Mouse (Mus musculus) MEL (cell line): ENCODE measurements around the gene Krtap28-10.

Experiments used
- CHD1 ChIP-seq: IDR thresholded peaks from 2 replicates; pipeline ENCODE4 v1.6.1; 2012; ENCODE audit warnings: low read depth, mild to moderate bottlenecking, inconsistent platforms, low read length, improper control_type of control experiment
- CTCF ChIP-seq, 3 experiments: IDR thresholded peaks in 2 of 3; conservative IDR thresholded peaks in 1 of 3; 2 replicates each; pipeline ENCODE4 v1.5.1; 2011 to 2012; ENCODE audit warnings: low read length in 3 of 3, low read depth in 2 of 3, mild to moderate bottlenecking in 2 of 3, improper control_type of control experiment in 1 of 3, inconsistent platforms in 1 of 3, mixed read lengths in 1 of 3, moderate library complexity in 1 of 3; ENCODE audit not compliant: control insufficient read depth in 1 of 3, insufficient read depth in 1 of 3, poor library complexity in 1 of 3, severe bottlenecking in 1 of 3
- MAX ChIP-seq: IDR thresholded peaks from 2 replicates; pipeline ENCODE4 v1.6.1; 2011; ENCODE audit warnings: low read length, improper control_type of control experiment
- POLR2A ChIP-seq, 2 experiments: IDR thresholded peaks; 2 replicates each; pipeline ENCODE4 v1.6.1; 2011 to 2012; ENCODE audit warnings: low read length in 2 of 2, mild to moderate bottlenecking in 2 of 2, control low read depth in 1 of 2, improper control_type of control experiment in 1 of 2, low read depth in 1 of 2, moderate library complexity in 1 of 2; ENCODE audit not compliant: control insufficient read depth in 1 of 2, insufficient read depth in 1 of 2, poor library complexity in 1 of 2
- UBTF ChIP-seq: IDR thresholded peaks from 2 replicates; pipeline ENCODE4 v1.6.1; 2012; ENCODE audit warnings: low read depth, mild to moderate bottlenecking, inconsistent platforms, low read length, improper control_type of control experiment, moderate library complexity, borderline replicate concordance; ENCODE audit not compliant: insufficient read depth
- USF2 ChIP-seq, 2 experiments: IDR thresholded peaks; 2 replicates each; pipeline ENCODE4 v1.6.1; 2011 to 2012; ENCODE audit warnings: improper control_type of control experiment in 2 of 2, low read length in 2 of 2, borderline replicate concordance in 1 of 2, inconsistent platforms in 1 of 2, low read depth in 1 of 2, mild to moderate bottlenecking in 1 of 2; ENCODE audit not compliant: insufficient read depth in 1 of 2

DNA sequence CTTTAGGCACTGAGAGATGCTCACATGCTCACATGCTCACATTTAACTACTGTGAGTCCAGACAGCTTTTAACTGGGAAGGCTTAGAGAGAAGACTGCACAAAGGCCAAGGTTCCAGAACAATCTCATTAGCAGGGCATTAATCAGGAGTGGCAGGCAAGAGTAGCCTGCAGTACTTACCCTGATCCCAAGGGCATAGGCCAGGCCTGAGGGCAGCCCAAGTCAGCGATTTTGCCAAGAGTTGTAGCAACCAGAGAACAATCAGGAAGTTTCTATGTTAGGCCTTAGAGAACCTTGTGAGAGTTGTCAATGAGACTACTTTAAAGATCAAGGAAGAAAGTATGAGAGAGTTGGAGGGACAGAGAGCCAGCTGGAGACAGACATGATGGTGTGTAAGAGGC is 16.2 kb upstream of the Krtap28-10 start:
- no peak for TF ChIP-seq USF2 (IDR thresholded peaks at IDR 0.05; ENCODE audit: borderline replicate concordance in 1 of 2, insufficient read depth in 1 of 2, low read depth in 1 of 2, low read length in 2 of 2)
- no peak for TF ChIP-seq CTCF (IDR thresholded peaks at IDR 0.05 in 2 of 3, conservative IDR thresholded peaks at IDR 0.05 in 1 of 3; ENCODE audit: control insufficient read depth in 1 of 3, insufficient read depth in 1 of 3, low read depth in 2 of 3, low read length in 3 of 3, poor library complexity in 1 of 3, severe bottlenecking in 1 of 3)
- no peak for TF ChIP-seq CHD1
- TF ChIP-seq MAX: no peak
- TF ChIP-seq POLR2A (IDR thresholded peaks at IDR 0.05; ENCODE audit: control insufficient read depth in 1 of 2, insufficient read depth in 1 of 2, low read depth in 1 of 2, low read length in 2 of 2, poor library complexity in 1 of 2): no peak
- no peak for TF ChIP-seq UBTF
